Mouse (Mus musculus): Measurements from ENCODE around the gene Ciao1.

GRCm38 (mm10) chr2:127251880-127252527 lies 4.4 kb upstream of the Ciao1 start:
- TF ChIP-seq CTCF (IDR thresholded peaks at IDR 0.05; ENCODE audit: borderline replicate concordance, insufficient read depth, low read depth, low read length) (no peak), POLR2A (IDR thresholded peaks at IDR 0.05; ENCODE audit: borderline replicate concordance, insufficient read depth, low read length) (no peak)

All from cerebellum, adult 2 months (tissue).